Mouse (Mus musculus) heart, embryonic 16.5 days (tissue): ENCODE measurements around the gene Olfr102. TPM values are rescaled to one million over a fixed set of nuclear protein-coding genes. Genes with fewer than 3 reads are reported as not detected.

Experiments
- ATAC-seq: fragments of 200-750 bp; cut with Nextera tagmentation; replicated peaks from 2 replicates; pipeline ENCODE4 v1.8.0; 2017; ENCODE audit warnings: moderate number of reproducible peaks; ENCODE audit not compliant: insufficient read depth, low FRiP score; ENCODE audit errors: extremely low read depth
- H3K27ac ChIP-seq: fragments of 300-500 bp; sonication (generic); 2 replicates; pipeline ENCODE4 v1.5.1; 2014; ENCODE audit warnings: mild to moderate bottlenecking, low read length, control low read depth, moderate library complexity
- H3K27me3 ChIP-seq: fragments of 300-500 bp; sonication (generic); 2 replicates; pipeline ENCODE4 v1.6.1; 2014; ENCODE audit warnings: low read length, mixed read lengths; ENCODE audit not compliant: control insufficient read depth, insufficient read depth
- H3K36me3 ChIP-seq: fragments of 300-500 bp; sonication (generic); 2 replicates; pipeline ENCODE4 v1.6.1; 2014; ENCODE audit not compliant: control insufficient read depth, insufficient read depth
- H3K4me1 ChIP-seq: fragments of 300-500 bp; sonication (generic); 2 replicates; pipeline ENCODE4 v1.6.1; 2014; ENCODE audit warnings: low read length, mixed read lengths; ENCODE audit not compliant: control insufficient read depth, insufficient read depth
- H3K4me2 ChIP-seq: fragments of 300-500 bp; sonication (generic); 2 replicates; pipeline ENCODE4 v1.6.1; 2014; ENCODE audit warnings: low read depth, mild to moderate bottlenecking, control low read depth, low read length
- H3K4me3 ChIP-seq: fragments of 300-500 bp; sonication (generic); 2 replicates; pipeline ENCODE4 v1.5.1; 2014; ENCODE audit warnings: mild to moderate bottlenecking, control low read depth, low read length
- H3K9ac ChIP-seq: fragments of 300-500 bp; sonication (generic); 2 replicates; pipeline ENCODE4 v1.6.1; 2014; ENCODE audit warnings: low read length, control low read depth
- H3K9me3 ChIP-seq: fragments of 300-500 bp; sonication (generic); replicated peaks from 2 replicates; pipeline ENCODE4 v1.6.1; 2016; ENCODE audit warnings: low read length; ENCODE audit not compliant: control insufficient read depth
- WGBS: fragments of 180-500 bp; shearing (Covaris S2); extraction: QIAGEN DNeasy Blood & Tissue Kit; methylation state at CpG from one replicate; pipeline ENCODE4 v1.1.7; 2014; 5-methylcytosine and 5-hydroxymethylcytosine counted together
- polyA plus RNA-seq: library from polyadenylated mRNA; unstranded; fragments of >200 nt; fragmentation: Nextera tagmentation; extraction: Ambion mirVana; gene quantifications from 2 replicates; pipeline ENCODE4 v1.2.1, GENCODE M21; 2015

Gene Olfr102
- not detected in 2 replicates for polyA plus RNA-seq

DNA sequence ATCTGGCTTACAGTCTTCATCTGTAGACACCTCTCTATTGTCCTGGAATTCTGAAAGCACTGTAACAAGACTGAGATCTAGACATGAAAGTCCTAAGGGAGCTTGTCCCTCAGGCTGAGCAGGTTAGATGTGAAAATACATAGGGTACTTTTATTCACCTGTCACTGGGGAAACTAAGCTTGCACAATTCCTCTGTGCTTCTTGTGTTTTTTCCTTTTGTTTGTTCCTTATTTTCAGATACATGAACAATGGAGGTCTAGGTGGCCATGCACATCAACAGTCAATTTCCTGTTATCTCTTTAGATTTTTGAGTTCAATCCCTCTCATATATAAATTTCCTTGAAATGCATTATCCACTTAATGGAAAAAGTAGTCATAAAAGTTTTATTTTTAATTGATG lies at the start of gene Olfr102:
Gene Olfr102 (minus strand): TSS at position 101 of the 400 bp plus-strand sequence.
- Histone ChIP-seq H3K27ac (no peak within 1 kb of the TSS), H3K27me3 (no peaks in the 10 kb centered on the region), H3K4me3 (no peak within 1 kb of the TSS), H3K9me3 (peaks cover 8% of the 10 kb centered on the region), H3K4me2 (no peak within 1 kb of the TSS), H3K36me3 (no peaks in the 10 kb centered on the region), H3K9ac (no peak within 1 kb of the TSS), H3K4me1 (no peaks in the 10 kb centered on the region)
- no peak for ATAC-seq

DNA sequence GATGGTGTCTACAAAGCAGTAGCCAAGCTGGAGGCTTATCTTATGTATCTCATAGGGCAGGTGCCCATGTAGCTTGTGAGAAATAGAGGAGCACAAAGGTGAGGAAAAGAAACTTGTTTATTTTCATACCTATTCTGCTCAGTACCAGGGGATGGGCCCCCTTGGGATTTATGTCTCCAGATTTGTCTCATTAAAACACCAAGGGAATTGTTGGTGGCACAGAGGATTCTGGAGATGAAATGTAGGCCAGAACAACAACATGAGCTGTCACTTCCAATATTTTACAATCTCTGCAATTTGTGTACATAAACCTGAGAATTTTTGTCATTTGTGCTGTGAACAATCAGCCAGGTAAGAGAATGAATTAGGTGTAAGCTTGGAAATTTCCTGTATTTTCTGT lies 42.4 kb upstream of the Olfr102 start, which contains the start of gene Olfr104-ps:
Gene Olfr104-ps (plus strand): TSS at position 301 of the 400 bp plus-strand sequence.
- H3K4me1 ChIP-seq = no peaks in the 10 kb centered on the region
- no peak within 1 kb of the TSS for H3K4me2 ChIP-seq
- H3K9ac ChIP-seq = no peak within 1 kb of the TSS
- H3K36me3 ChIP-seq = no peaks in the 10 kb centered on the region
- H3K4me3 ChIP-seq = no peak within 1 kb of the TSS
- no peak within 1 kb of the TSS for H3K27ac ChIP-seq
- H3K9me3 ChIP-seq = 0 out of 2 replicates have a peak, but pooled peaks cover 2% of the 10 kb centered on the region
- no peaks in the 10 kb centered on the region for H3K27me3 ChIP-seq
- no peak for ATAC-seq

- 74% methylated on average over 2 of the region's 2 CpGs for WGBS
- no peaks in the 10 kb centered on the region for H3K4me1 ChIP-seq
- H3K4me2 ChIP-seq = no peak within 1 kb of the TSS
- H3K9ac ChIP-seq = no peak within 1 kb of the TSS
- no peaks in the 10 kb centered on the region for H3K27me3 ChIP-seq
- H3K4me3 ChIP-seq = no peak within 1 kb of the TSS
- ATAC-seq = no peak
- H3K9me3 ChIP-seq = no peaks in the 10 kb centered on the region
- no peaks in the 10 kb centered on the region for H3K36me3 ChIP-seq
- H3K27ac ChIP-seq = no peak within 1 kb of the TSS
Measured at GRCm38 (mm10) chr17:37339598-37339997, 22.7 kb upstream of the Olfr102 start, which contains the start of gene Olfr103. Gene Olfr103, minus strand, starts transcription at chr17:37339698.

DNA sequence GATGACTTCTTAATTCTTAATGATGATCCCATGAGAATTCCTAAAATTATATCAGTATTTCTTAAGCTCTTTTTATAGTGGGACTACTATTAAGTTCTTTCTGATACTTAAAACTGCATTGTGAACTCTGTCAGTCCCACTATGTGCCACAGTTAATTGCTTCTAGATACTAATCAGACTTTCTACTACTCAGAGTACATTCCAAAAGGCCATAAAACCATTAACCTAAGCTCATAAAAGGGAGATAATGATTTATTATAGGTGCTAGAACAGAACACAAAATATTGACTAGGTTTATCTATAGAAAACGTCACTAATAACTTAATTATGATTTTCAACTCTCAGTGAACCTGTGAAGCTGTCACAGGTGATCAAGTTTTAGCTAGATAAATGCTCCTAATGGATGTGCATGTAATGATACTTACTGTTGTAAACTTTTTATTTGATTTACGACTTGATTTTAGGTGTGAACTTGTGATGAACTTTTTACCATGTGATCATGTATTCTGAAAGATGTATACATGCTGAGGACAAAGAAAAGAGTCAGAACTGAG lies 6.6 kb downstream of the Olfr102 start:
- Histone ChIP-seq H3K4me2 (no peak overlapping the region), H3K4me1 (no peaks in the 10 kb centered on the region), H3K36me3 (no peaks in the 10 kb centered on the region), H3K4me3 (no peak overlapping the region), H3K9me3 (no peaks in the 10 kb centered on the region), H3K27me3 (no peaks in the 10 kb centered on the region), H3K9ac (no peak overlapping the region), H3K27ac (no peak overlapping the region)
- 36% methylated on average over 2 of the region's 2 CpGs for WGBS
- ATAC-seq = no peak

DNA sequence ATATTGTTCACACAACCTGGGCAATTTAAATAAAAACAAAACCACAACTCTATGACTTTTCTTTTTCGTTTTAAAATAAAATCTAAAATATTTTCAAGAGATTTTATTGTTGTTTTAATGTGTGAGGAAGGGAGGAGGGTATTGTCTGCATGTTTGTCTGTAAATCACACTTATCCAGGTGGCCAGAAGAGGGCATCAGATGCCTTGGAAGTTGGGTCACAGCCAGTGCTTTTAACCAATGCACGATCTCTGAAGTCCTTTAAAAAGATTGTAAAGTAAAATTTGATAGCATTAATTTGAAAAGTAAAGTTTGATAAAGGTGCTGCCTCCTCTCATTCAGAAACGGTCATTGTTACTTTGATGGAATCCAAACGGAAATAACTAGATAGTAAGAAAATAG lies 8.4 kb downstream of the Olfr102 start:
- Histone ChIP-seq H3K36me3 (no peaks in the 10 kb centered on the region), H3K27me3 (no peaks in the 10 kb centered on the region), H3K9me3 (no peaks in the 10 kb centered on the region), H3K4me2 (no peak overlapping the region), H3K9ac (no peak overlapping the region), H3K4me1 (no peaks in the 10 kb centered on the region), H3K4me3 (no peak overlapping the region), H3K27ac (no peak overlapping the region)
- WGBS = 34% methylated on average over 4 of the region's 4 CpGs
- no peak for ATAC-seq

GRCm38 (mm10) chr17:37304213-37304612 lies 12.6 kb downstream of the Olfr102 start, which contains the start of gene Olfr101:
Gene Olfr101, minus strand, starts transcription at chr17:37304313.
- Histone ChIP-seq H3K4me1 (no peaks in the 10 kb centered on the region), H3K9me3 (no peaks in the 10 kb centered on the region), H3K36me3 (no peaks in the 10 kb centered on the region), H3K4me3 (no peak within 1 kb of the TSS), H3K9ac (no peak within 1 kb of the TSS), H3K4me2 (no peak within 1 kb of the TSS), H3K27ac (no peak within 1 kb of the TSS), H3K27me3 (no peaks in the 10 kb centered on the region)
- no peak for ATAC-seq
- WGBS = 66% methylated on average over 4 of the region's 4 CpGs

GRCm38 (mm10) chr17:37283360-37283759 lies 33.5 kb downstream of the Olfr102 start, which contains the start of gene Olfr99:
Gene Olfr99, minus strand, starts transcription at chr17:37283460.
- ATAC-seq = no peak
- Histone ChIP-seq H3K4me2 (no peak within 1 kb of the TSS), H3K36me3 (no peaks in the 10 kb centered on the region), H3K9ac (no peak within 1 kb of the TSS), H3K4me3 (no peak within 1 kb of the TSS), H3K27ac (no peak within 1 kb of the TSS), H3K27me3 (no peaks in the 10 kb centered on the region), H3K4me1 (no peaks in the 10 kb centered on the region), H3K9me3 (no peaks in the 10 kb centered on the region)
- WGBS = 53% methylated on average over 1 of the region's 1 CpGs

DNA sequence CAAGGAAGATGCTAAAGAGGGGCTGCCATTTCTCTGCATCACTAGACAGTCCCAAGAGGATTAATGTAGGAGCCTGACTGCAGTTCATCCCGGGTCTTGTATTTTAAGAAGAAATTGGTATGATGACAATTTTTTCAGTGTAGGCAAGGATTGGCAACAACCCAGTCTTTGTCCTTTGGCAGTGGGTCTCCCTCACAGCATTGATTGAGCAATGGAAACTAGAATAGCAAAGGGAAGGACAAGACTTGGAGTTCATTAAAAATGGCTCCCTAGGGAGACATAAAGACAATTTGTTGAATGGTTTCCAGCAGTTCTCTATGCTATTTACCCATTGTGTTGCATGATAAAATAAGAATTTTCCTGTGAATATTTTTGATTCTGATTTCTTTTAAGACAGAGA lies 36.5 kb downstream of the Olfr102 start:
- Histone ChIP-seq H3K36me3 (no peaks in the 10 kb centered on the region), H3K27me3 (no peaks in the 10 kb centered on the region), H3K4me3 (no peak overlapping the region), H3K9me3 (no peaks in the 10 kb centered on the region), H3K9ac (no peak overlapping the region), H3K4me1 (no peaks in the 10 kb centered on the region), H3K4me2 (no peak overlapping the region), H3K27ac (no peak overlapping the region)
- 70% methylated on average over 1 of the region's 1 CpGs for WGBS
- ATAC-seq = no peak

DNA sequence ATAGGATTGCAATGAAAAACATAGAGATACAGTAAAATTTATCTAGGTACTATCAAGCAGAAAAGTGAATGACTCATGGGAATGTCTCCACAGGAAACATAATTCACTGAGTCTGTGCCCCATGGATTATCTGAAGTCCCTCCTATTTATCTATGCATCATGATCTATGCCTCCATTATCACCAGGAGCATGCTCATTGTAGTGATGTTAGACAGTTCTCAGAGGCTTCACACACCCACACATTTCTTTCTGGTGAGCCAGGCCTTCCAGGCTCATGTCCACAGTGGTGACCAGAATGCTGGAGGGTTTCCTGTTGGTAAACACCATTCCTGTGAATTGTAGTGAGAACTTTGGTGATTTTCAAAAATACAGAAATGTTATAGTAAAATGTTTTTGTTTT lies 40.3 kb downstream of the Olfr102 start:
- Histone ChIP-seq H3K9ac (no peak overlapping the region), H3K36me3 (no peaks in the 10 kb centered on the region), H3K4me1 (no peaks in the 10 kb centered on the region), H3K4me3 (no peak overlapping the region), H3K9me3 (no peaks in the 10 kb centered on the region), H3K27me3 (no peaks in the 10 kb centered on the region), H3K27ac (no peak overlapping the region), H3K4me2 (no peak overlapping the region)
- ATAC-seq = no peak
